Mouse (Mus musculus): Measurements from ENCODE around the gene Gm5767. TPM values are rescaled to one million over a fixed set of nuclear protein-coding genes. Genes with fewer than 3 reads are reported as not detected.

Gene Gm5767
- polyA plus RNA-seq, 1 experiment from 2014 or later: not detected

GRCm38 (mm10) chr16:8711998-8712397 is 31.4 kb downstream of the Gm5767 start:
- Histone ChIP-seq H3K4me2 (ENCODE audit: low read length) (no peak overlapping the region), H3K4me1 (replicated peaks; ENCODE audit: control insufficient read depth, insufficient read depth, low read length) (peaks cover 11% of the 10 kb centered on the region; the same call in 1 of the 2 replicates), H3K9ac (ENCODE audit: low read length) (no peak overlapping the region), H3K27ac (ENCODE audit: low read depth) (no peak overlapping the region), H3K4me3 (ENCODE audit: low read depth, low read length) (no peak overlapping the region), H3K9me3 (ENCODE audit: control insufficient read depth, low read length) (no peaks in the 10 kb centered on the region), H3K27me3 (replicated peaks; ENCODE audit: control insufficient read depth, insufficient read depth, low read length) (no peaks in the 10 kb centered on the region), H3K36me3 (ENCODE audit: control insufficient read depth, insufficient read depth, low read length) (peaks cover 93% of the 10 kb centered on the region)
- DNase-seq (ENCODE audit: low spot score) (no peak), ATAC-seq (replicated peaks; ENCODE audit: low FRiP score, low TSS enrichment, low read depth) (no peak)
- 73% methylated on average over 9 of the region's 9 CpGs for WGBS

- no peaks in the 10 kb centered on the region for H3K9me3 ChIP-seq (ENCODE audit: control insufficient read depth, low read length)
Observed at GRCm38 (mm10) chr16:8714851-8715250, 34.3 kb downstream of the Gm5767 start.

GRCm38 (mm10) chr16:8715513-8716080 is 35.0 kb downstream of the Gm5767 start:
- no peak for DNase-seq (ENCODE audit: low spot score)
- Histone ChIP-seq H3K27me3 (replicated peaks; ENCODE audit: control insufficient read depth, insufficient read depth, low read length) (no peaks in the 10 kb centered on the region), H3K4me1 (replicated peaks; ENCODE audit: control insufficient read depth, insufficient read depth, low read length) (peaks cover 12% of the 10 kb centered on the region; the same call in 1 of the 2 replicates), H3K36me3 (ENCODE audit: control insufficient read depth, insufficient read depth, low read length) (peaks cover 58% of the 10 kb centered on the region), H3K4me2 (ENCODE audit: low read length) (no peak overlapping the region), H3K4me3 (ENCODE audit: low read depth, low read length) (no peak overlapping the region), H3K27ac (ENCODE audit: low read depth) (no peak overlapping the region), H3K9me3 (ENCODE audit: control insufficient read depth, low read length) (no peaks in the 10 kb centered on the region), H3K9ac (ENCODE audit: low read length) (no peak overlapping the region)
- 50% methylated on average over 10 of the region's 10 CpGs for whole genome bisulfite sequencing
- ATAC-seq (replicated peaks; ENCODE audit: low FRiP score, low TSS enrichment, low read depth): no peak

More at GRCm38 (mm10) chr16:8714851-8715250, 34.3 kb downstream of the Gm5767 start:
- H3K27me3 ChIP-seq (replicated peaks; ENCODE audit: control insufficient read depth, insufficient read depth, low read length): no peaks in the 10 kb centered on the region
- H3K36me3 ChIP-seq (ENCODE audit: control insufficient read depth, insufficient read depth, low read length): peaks cover 66% of the 10 kb centered on the region
- DNase-seq (ENCODE audit: low spot score) (no peak), ATAC-seq (replicated peaks; ENCODE audit: low FRiP score, low TSS enrichment, low read depth) (no peak)
- H3K4me3 ChIP-seq (ENCODE audit: low read depth, low read length): no peak overlapping the region
- H3K4me2 ChIP-seq (ENCODE audit: low read length): no peak overlapping the region
- WGBS: 89% methylated on average over 5 of the region's 5 CpGs
- H3K4me1 ChIP-seq (replicated peaks; ENCODE audit: control insufficient read depth, insufficient read depth, low read length): peaks cover 11% of the 10 kb centered on the region; the same call in 1 of the 2 replicates
- no peak overlapping the region for H3K9ac ChIP-seq (ENCODE audit: low read length)
- H3K27ac ChIP-seq (ENCODE audit: low read depth): no peak overlapping the region

GRCm38 (mm10) chr16:8716300-8716699 is 35.7 kb downstream of the Gm5767 start:
- Histone ChIP-seq H3K27ac (ENCODE audit: low read depth) (no peak overlapping the region), H3K9ac (ENCODE audit: low read length) (no peak overlapping the region), H3K27me3 (replicated peaks; ENCODE audit: control insufficient read depth, insufficient read depth, low read length) (no peaks in the 10 kb centered on the region), H3K4me2 (ENCODE audit: low read length) (no peak overlapping the region), H3K4me3 (ENCODE audit: low read depth, low read length) (no peak overlapping the region), H3K9me3 (ENCODE audit: control insufficient read depth, low read length) (no peaks in the 10 kb centered on the region), H3K4me1 (replicated peaks; ENCODE audit: control insufficient read depth, insufficient read depth, low read length) (peaks cover 17% of the 10 kb centered on the region; the same call in 1 of the 2 replicates), H3K36me3 (ENCODE audit: control insufficient read depth, insufficient read depth, low read length) (peaks cover 51% of the 10 kb centered on the region)
- DNase-seq (ENCODE audit: low spot score): no peak
- ATAC-seq (replicated peaks; ENCODE audit: low FRiP score, low TSS enrichment, low read depth): no peak
- WGBS: 53% methylated on average over 6 of the region's 6 CpGs

- Histone ChIP-seq H3K4me3 (ENCODE audit: low read depth, low read length) (no peak overlapping the region), H3K27ac (ENCODE audit: low read depth) (no peak overlapping the region), H3K27me3 (replicated peaks; ENCODE audit: control insufficient read depth, insufficient read depth, low read length) (no peaks in the 10 kb centered on the region), H3K9ac (ENCODE audit: low read length) (no peak overlapping the region), H3K4me2 (ENCODE audit: low read length) (no peak overlapping the region), H3K4me1 (replicated peaks; ENCODE audit: control insufficient read depth, insufficient read depth, low read length) (peaks cover 17% of the 10 kb centered on the region; the same call in 1 of the 2 replicates), H3K36me3 (ENCODE audit: control insufficient read depth, insufficient read depth, low read length) (peaks cover 37% of the 10 kb centered on the region), H3K9me3 (ENCODE audit: control insufficient read depth, low read length) (no peaks in the 10 kb centered on the region)
- DNase-seq (ENCODE audit: low spot score): no peak
- 88% methylated on average over 10 of the region's 10 CpGs for WGBS
- ATAC-seq (replicated peaks; ENCODE audit: low FRiP score, low TSS enrichment, low read depth): no peak
Observed at GRCm38 (mm10) chr16:8717744-8718143, 37.2 kb downstream of the Gm5767 start.

- ATAC-seq (replicated peaks; ENCODE audit: low FRiP score, low TSS enrichment, low read depth) (no peak), DNase-seq (ENCODE audit: low spot score) (no peak)
- H3K4me1 ChIP-seq (replicated peaks; ENCODE audit: control insufficient read depth, insufficient read depth, low read length): peaks cover 15% of the 10 kb centered on the region; the same call in 1 of the 2 replicates
- H3K36me3 ChIP-seq (ENCODE audit: control insufficient read depth, insufficient read depth, low read length): peaks cover 10% of the 10 kb centered on the region
- no peak overlapping the region for H3K27ac ChIP-seq (ENCODE audit: low read depth)
- no peaks in the 10 kb centered on the region for H3K27me3 ChIP-seq (replicated peaks; ENCODE audit: control insufficient read depth, insufficient read depth, low read length)
- WGBS: 81% methylated on average over 4 of the region's 4 CpGs
- no peaks in the 10 kb centered on the region for H3K9me3 ChIP-seq (ENCODE audit: control insufficient read depth, low read length)
- no peak overlapping the region for H3K9ac ChIP-seq (ENCODE audit: low read length)
- H3K4me3 ChIP-seq (ENCODE audit: low read depth, low read length): no peak overlapping the region
- no peak overlapping the region for H3K4me2 ChIP-seq (ENCODE audit: low read length)
Observed at GRCm38 (mm10) chr16:8720447-8720846, 39.9 kb downstream of the Gm5767 start.

- no peak for ATAC-seq (replicated peaks; ENCODE audit: low FRiP score, low TSS enrichment, low read depth)
- H3K9me3 ChIP-seq (ENCODE audit: control insufficient read depth, low read length): no peaks in the 10 kb centered on the region
- 87% methylated on average over 3 of the region's 3 CpGs for WGBS
Observed at GRCm38 (mm10) chr16:8724031-8724430, 43.5 kb downstream of the Gm5767 start.

GRCm38 (mm10) chr16:8725807-8726206 is 45.2 kb downstream of the Gm5767 start:
- WGBS: 84% methylated on average over 2 of the region's 2 CpGs
- no peak for DNase-seq (ENCODE audit: low spot score)
- H3K9me3 ChIP-seq (ENCODE audit: control insufficient read depth, low read length): no peaks in the 10 kb centered on the region
- no peak overlapping the region for H3K4me3 ChIP-seq (ENCODE audit: low read depth, low read length)
- H3K27ac ChIP-seq (ENCODE audit: low read depth): no peak overlapping the region
- peaks cover 8% of the 10 kb centered on the region; the same call in 1 of the 2 replicates for H3K4me1 ChIP-seq (replicated peaks; ENCODE audit: control insufficient read depth, insufficient read depth, low read length)
- no peak overlapping the region for H3K4me2 ChIP-seq (ENCODE audit: low read length)
- H3K27me3 ChIP-seq (replicated peaks; ENCODE audit: control insufficient read depth, insufficient read depth, low read length): no peaks in the 10 kb centered on the region
- H3K9ac ChIP-seq (ENCODE audit: low read length): no peak overlapping the region
- no peaks in the 10 kb centered on the region for H3K36me3 ChIP-seq (ENCODE audit: control insufficient read depth, insufficient read depth, low read length)
- no peak for ATAC-seq (replicated peaks; ENCODE audit: low FRiP score, low TSS enrichment, low read depth)

More at GRCm38 (mm10) chr16:8724031-8724430, 43.5 kb downstream of the Gm5767 start:
- Histone ChIP-seq H3K36me3 (ENCODE audit: control insufficient read depth, insufficient read depth, low read length) (no peaks in the 10 kb centered on the region), H3K4me3 (ENCODE audit: low read depth, low read length) (no peak overlapping the region), H3K4me2 (ENCODE audit: low read length) (no peak overlapping the region), H3K4me1 (replicated peaks; ENCODE audit: control insufficient read depth, insufficient read depth, low read length) (0 out of 2 replicates have a peak, but pooled peaks cover 6% of the 10 kb centered on the region), H3K27ac (ENCODE audit: low read depth) (no peak overlapping the region), H3K27me3 (replicated peaks; ENCODE audit: control insufficient read depth, insufficient read depth, low read length) (no peaks in the 10 kb centered on the region), H3K9ac (ENCODE audit: low read length) (no peak overlapping the region)
- no peak for DNase-seq (ENCODE audit: low spot score)
